ENCODE assay signal across 8 mouse cellular contexts in genomic region chr11:45795731-45796130, GRCm38 (mm10). TPM values are rescaled to one million over a fixed set of nuclear protein-coding genes. Genes with fewer than 3 reads are reported as not detected.
DNase-seq lines count a peak whose midpoint lies in the region; ATAC-seq and TF ChIP-seq lines count a peak whose summit lies in the region.

No protein-coding gene starts in this region.

- WGBS in forebrain, embryonic 12.5 days: 8% methylated on average over 3 of the region's 3 CpGs
- WGBS in forebrain, embryonic 13.5 days: 13% methylated on average over 3 of the region's 3 CpGs
- WGBS in limb, embryonic 13.5 days: 15% methylated on average over 3 of the region's 3 CpGs
- WGBS in olfactory bulb, adult 2 months: 21% methylated on average over 3 of the region's 3 CpGs
- WGBS in thymus, adult 2 months: 13% methylated on average over 3 of the region's 3 CpGs

- peaks cover 12% of the 10 kb centered on the region for H3K4me1 ChIP-seq in forebrain, embryonic 12.5 days
- peaks cover 11% of the 10 kb centered on the region for H3K4me1 ChIP-seq in forebrain, embryonic 13.5 days
- peaks cover 24% of the 10 kb centered on the region for H3K4me1 ChIP-seq in limb, embryonic 13.5 days
- H3K4me1 ChIP-seq in olfactory bulb, adult 2 months (ENCODE audit: control insufficient read depth, insufficient read depth, low read length): no peaks in the 10 kb centered on the region
- peaks cover 26% of the 10 kb centered on the region for H3K4me1 ChIP-seq in thymus, adult 2 months (replicated peaks; ENCODE audit: control insufficient read depth, insufficient read depth, low read length)

- H3K9me3 ChIP-seq in forebrain, embryonic 12.5 days: no peaks in the 10 kb centered on the region
- H3K9me3 ChIP-seq in forebrain, embryonic 13.5 days (replicated peaks): no peaks in the 10 kb centered on the region
- no peaks in the 10 kb centered on the region for H3K9me3 ChIP-seq in limb, embryonic 13.5 days

- no peak for TF ChIP-seq POLR2A in olfactory bulb, adult 2 months (IDR thresholded peaks at IDR 0.05; ENCODE audit: insufficient read depth, low read depth, low read length)
- TF ChIP-seq POLR2A in thymus, adult 2 months (IDR thresholded peaks at IDR 0.05; ENCODE audit: control insufficient read depth, extremely low read depth, insufficient read depth, low read length, poor library complexity): no peak

- H3K9ac ChIP-seq in forebrain, embryonic 12.5 days: no peak overlapping the region
- H3K9ac ChIP-seq in forebrain, embryonic 13.5 days: no peak overlapping the region
- no peak overlapping the region for H3K9ac ChIP-seq in limb, embryonic 13.5 days

- TF ChIP-seq CTCF in olfactory bulb, adult 2 months (IDR thresholded peaks at IDR 0.05; ENCODE audit: insufficient read depth, low read depth, low read length): peak; percentile 52; the same call in 1 of the 2 replicates
- TF ChIP-seq CTCF in thymus, adult 2 months (IDR thresholded peaks at IDR 0.05; ENCODE audit: borderline replicate concordance, control insufficient read depth, extremely low read depth, insufficient read depth, low read length, poor library complexity): peak; percentile 56; the same call in 1 of the 2 replicates

- peak; percentile 63 for DNase-seq in c-Kit-negative CD71-positive TER-119-positive erythroid progenitor cells, embryonic 14.5 days (ENCODE audit: low read depth, low spot score)
- DNase-seq in gastrocnemius, postnatal 10 days: peak; percentile 74
- DNase-seq in kidney, adult 9 months: peak; percentile 87
- DNase-seq in thymus, adult 2 months: peak; percentile 70

- no peak overlapping the region for H3K27ac ChIP-seq in forebrain, embryonic 12.5 days
- no peak overlapping the region for H3K27ac ChIP-seq in forebrain, embryonic 13.5 days
- H3K27ac ChIP-seq in limb, embryonic 13.5 days: peak overlapping the region; percentile 49; the same call in 1 of the 2 replicates
- H3K27ac ChIP-seq in olfactory bulb, adult 2 months (ENCODE audit: insufficient read depth, low read depth, low read length): no peak overlapping the region
- H3K27ac ChIP-seq in thymus, adult 2 months (ENCODE audit: control insufficient read depth, insufficient read depth, low read length): peak overlapping the region; percentile 41; the same call in 1 of the 2 replicates

- H3K27me3 ChIP-seq in forebrain, embryonic 12.5 days: 0 out of 2 replicates have a peak, but pooled peaks cover 6% of the 10 kb centered on the region
- H3K27me3 ChIP-seq in forebrain, embryonic 13.5 days: peaks cover 10% of the 10 kb centered on the region; the same call in 1 of the 2 replicates
- no peaks in the 10 kb centered on the region for H3K27me3 ChIP-seq in limb, embryonic 13.5 days
- H3K27me3 ChIP-seq in thymus, adult 2 months (ENCODE audit: control insufficient read depth, insufficient read depth, low read length): no peaks in the 10 kb centered on the region

- H3K36me3 ChIP-seq in forebrain, embryonic 12.5 days (replicated peaks): no peaks in the 10 kb centered on the region
- no peaks in the 10 kb centered on the region for H3K36me3 ChIP-seq in forebrain, embryonic 13.5 days (ENCODE audit: poor library complexity, severe bottlenecking)
- no peaks in the 10 kb centered on the region for H3K36me3 ChIP-seq in limb, embryonic 13.5 days
- H3K36me3 ChIP-seq in thymus, adult 2 months (ENCODE audit: control insufficient read depth, insufficient read depth, low read length): no peaks in the 10 kb centered on the region

- peak; percentile 27; the same call in 1 of the 2 replicates for ATAC-seq in forebrain, embryonic 12.5 days (ENCODE audit: low FRiP score)
- ATAC-seq in forebrain, embryonic 13.5 days: no peak; the same call in 1 of the 2 replicates
- ATAC-seq in limb, embryonic 13.5 days (ENCODE audit: low FRiP score, low read depth): peak; percentile 83

- H3K4me2 ChIP-seq in forebrain, embryonic 12.5 days: no peak overlapping the region
- H3K4me2 ChIP-seq in forebrain, embryonic 13.5 days: no peak overlapping the region
- no peak overlapping the region for H3K4me2 ChIP-seq in limb, embryonic 13.5 days (replicated peaks)

- H3K4me3 ChIP-seq in forebrain, embryonic 12.5 days (replicated peaks): no peak overlapping the region
- H3K4me3 ChIP-seq in forebrain, embryonic 13.5 days: no peak overlapping the region
- H3K4me3 ChIP-seq in limb, embryonic 13.5 days: no peak overlapping the region
- no peak overlapping the region for H3K4me3 ChIP-seq in olfactory bulb, adult 2 months (ENCODE audit: insufficient read depth, low read depth, low read length)
- no peak overlapping the region for H3K4me3 ChIP-seq in thymus, adult 2 months (ENCODE audit: control insufficient read depth, insufficient read depth, low read length)

RNA-seq across cellular contexts. Expression of gene Clint1, which starts 56.1 kb away (rescaled TPM):
- 76.0 and 77.9 TPM in 2 replicates for polyA plus RNA-seq in forebrain, embryonic 12.5 days (2016; fragmentation: Nextera tagmentation; extraction: Ambion mirVana)
- 49.8 and 51.0 TPM in 2 replicates for polyA plus RNA-seq in forebrain, embryonic 13.5 days (2015; fragmentation: Nextera tagmentation; extraction: Ambion mirVana)
- 10 to 100 TPM; 44.9 to 51.3 TPM for total RNA-seq in gastrocnemius, postnatal 10 days (2021)
- 85.1 and 86.7 TPM in 2 replicates for polyA plus RNA-seq in limb, embryonic 13.5 days (2015; fragmentation: Nextera tagmentation; extraction: Ambion mirVana)
- polyA plus RNA-seq in olfactory bulb, adult 2 months (2012; ENCODE audit: insufficient read depth, insufficient read length, low replicate concordance, missing spikeins): not detected in 2 replicates
- 64.6 and 70.1 TPM in 2 replicates for polyA plus RNA-seq in thymus, adult 2 months (2012; rRNA removed)

Comparison
In these comparisons a context has a peak if more than half of its experiments do, and no peak if none do; other contexts are left out.
1. H3K27ac ChIP-seq: peak in limb, embryonic 13.5 days (single experiment) and thymus, adult 2 months (single experiment); none in forebrain, embryonic 12.5 days (single experiment), forebrain, embryonic 13.5 days (single experiment) and olfactory bulb, adult 2 months (single experiment).
2. Peak in every context shown above with its lines, with median percentiles within 50 percentile points of each other: DNase-seq.